Comparison of ENCODE assay signal across 23 mouse cellular contexts in genomic region chr13:9018974-9019587, GRCm38 (mm10). TPM values are rescaled to one million over a fixed set of nuclear protein-coding genes. Genes with fewer than 3 reads are reported as not detected.
A peak's percentile ranks its signal among the peaks of the same experiment; 100 is the strongest.
DNase-seq lines count a peak whose midpoint lies in the region; ATAC-seq and TF ChIP-seq lines count a peak whose summit lies in the region.
"Had no signal": no experiment of that assay in that cellular context is flagged by ENCODE, and none has a peak within 500 bp of the region (broad histone marks: within the 10 kb centered on the region; RNA-seq: fewer than 3 reads in every experiment).

No protein-coding gene starts in this region.

- no peak overlapping the region for H3K4me2 ChIP-seq in intestine, embryonic 16.5 days (ENCODE audit: low read depth, low read length)
- peak overlapping the region; percentile 41 for H3K4me2 ChIP-seq in liver, embryonic 15.5 days
- H3K4me2 ChIP-seq: embryonic facial prominence, embryonic 13.5 days; hindbrain, embryonic 12.5 days; limb, embryonic 12.5 days; midbrain, embryonic 11.5 days had no signal

- 61% methylated on average over 2 of the region's 2 CpGs for WGBS in intestine, embryonic 16.5 days
- 29% methylated on average over 2 of the region's 2 CpGs for WGBS in liver, embryonic 15.5 days (ENCODE audit: insufficient replicate concordance)

- no peak for TF ChIP-seq POLR2A in MEL (IDR thresholded peaks at IDR 0.05; ENCODE audit: control insufficient read depth in 1 of 2, insufficient read depth in 1 of 2, low read depth in 1 of 2, low read length in 2 of 2, poor library complexity in 1 of 2)

- H3K27ac ChIP-seq in MEL (ENCODE audit: control insufficient read depth, low read depth, low read length) = peak overlapping the region; percentile 87
- H3K27ac ChIP-seq in intestine, embryonic 16.5 days (ENCODE audit: low read length) = no peak overlapping the region
- H3K27ac ChIP-seq in liver, embryonic 15.5 days (replicated peaks) = peak overlapping the region; percentile 81
- H3K27ac ChIP-seq: embryonic facial prominence, embryonic 13.5 days; hindbrain, embryonic 12.5 days; limb, embryonic 12.5 days had no signal

- peak overlapping the region; percentile 29; the same call in 1 of the 2 replicates for H3K9ac ChIP-seq in MEL (ENCODE audit: control insufficient read depth, low read depth, low read length, poor library complexity, severe bottlenecking)
- H3K9ac ChIP-seq in intestine, embryonic 16.5 days (ENCODE audit: low read depth, low read length) = no peak overlapping the region
- H3K9ac ChIP-seq in liver, embryonic 15.5 days = no peak overlapping the region
- H3K9ac ChIP-seq: embryonic facial prominence, embryonic 13.5 days; forebrain, postnatal 0 days; hindbrain, embryonic 12.5 days; limb, embryonic 12.5 days had no signal

- peak; percentile 79 for DNase-seq in MEL (ENCODE audit: low read depth, low spot score)
- DNase-seq in c-Kit-positive CD71-positive TER-119-negative erythroid progenitor cells, embryonic 14.5 days (ENCODE audit: low read depth) = peak; percentile 62
- no peak for DNase-seq in lung, postnatal 14 days
- DNase-seq in retina, embryonic 14.5 days (ENCODE audit: low spot score) = no peak
- no peak for DNase-seq in cerebellum, postnatal 4 days (ENCODE audit: low spot score in 2 of 2)
- DNase-seq in lung, postnatal 36 days = no peak
- DNase-seq: adrenal gland, postnatal 14 days; cerebellum, adult 18-20 months; cerebellum, postnatal 14 days; embryo, embryonic 11 days; forebrain, postnatal 0 days; gastrocnemius, postnatal 25 days; heart, adult 18-20 months; kidney, adult 2 months; kidney, postnatal 10 days; lung, adult 2 months; right cerebral cortex, adult 18-20 months had no signal

- peak; percentile 57 to 58; a peak in 2 of 4 replicates for TF ChIP-seq EP300 in MEL (IDR thresholded peaks at IDR 0.05; ENCODE audit: low read depth in 1 of 2, low read length in 2 of 2)

- H3K9me3 ChIP-seq in MEL (replicated peaks; ENCODE audit: insufficient read depth, low read length) = no peaks in the 10 kb centered on the region
- H3K9me3 ChIP-seq in intestine, embryonic 16.5 days (ENCODE audit: control insufficient read depth, low read length) = no peaks in the 10 kb centered on the region; the same call in 1 of the 2 replicates
- no peaks in the 10 kb centered on the region; the same call in 1 of the 2 replicates for H3K9me3 ChIP-seq in liver, embryonic 15.5 days (replicated peaks)
- H3K9me3 ChIP-seq: embryonic facial prominence, embryonic 13.5 days; hindbrain, embryonic 12.5 days; limb, embryonic 12.5 days had no signal

- ATAC-seq in intestine, embryonic 16.5 days = 0 out of 2 replicates have a peak, but pooled peaks have one; percentile 43
- ATAC-seq in liver, embryonic 15.5 days (ENCODE audit: insufficient read depth) = peak; percentile 90
- ATAC-seq: forebrain, postnatal 0 days had no signal

- no peak overlapping the region for H3K4me3 ChIP-seq in MEL (ENCODE audit: control insufficient read depth in 1 of 2, insufficient read depth in 1 of 2, low read depth in 2 of 2, low read length in 2 of 2)
- H3K4me3 ChIP-seq in intestine, embryonic 16.5 days (ENCODE audit: low read length) = no peak overlapping the region
- no peak overlapping the region for H3K4me3 ChIP-seq in liver, embryonic 15.5 days (replicated peaks)
- H3K4me3 ChIP-seq: embryonic facial prominence, embryonic 13.5 days; hindbrain, embryonic 12.5 days; limb, embryonic 12.5 days had no signal

- H3K36me3 ChIP-seq in MEL (ENCODE audit: control insufficient read depth in 1 of 2, insufficient read depth in 2 of 2, low read length in 2 of 2) = peaks cover 0 to 42% of the 10 kb centered on the region in 2 experiments; a peak in 2 of 4 replicates
- H3K36me3 ChIP-seq in intestine, embryonic 16.5 days (ENCODE audit: control insufficient read depth, insufficient read depth, low read length) = no peaks in the 10 kb centered on the region
- H3K36me3 ChIP-seq in liver, embryonic 15.5 days (replicated peaks) = no peaks in the 10 kb centered on the region
- H3K36me3 ChIP-seq: embryonic facial prominence, embryonic 13.5 days; hindbrain, embryonic 12.5 days; limb, embryonic 12.5 days had no signal

- H3K79me2 ChIP-seq in MEL (ENCODE audit: control insufficient read depth, insufficient read depth, low read length, poor library complexity) = no peaks in the 10 kb centered on the region

- TF ChIP-seq CTCF in MEL (IDR thresholded peaks at IDR 0.05 in 2 of 3, conservative IDR thresholded peaks at IDR 0.05 in 1 of 3; ENCODE audit: control insufficient read depth in 1 of 3, insufficient read depth in 1 of 3, low read depth in 2 of 3, low read length in 3 of 3, poor library complexity in 1 of 3, severe bottlenecking in 1 of 3) = no peak

- peaks cover 14 to 38% of the 10 kb centered on the region in 2 experiments for H3K4me1 ChIP-seq in MEL (ENCODE audit: control insufficient read depth in 1 of 2, insufficient read depth in 2 of 2, low read length in 2 of 2)
- H3K4me1 ChIP-seq in intestine, embryonic 16.5 days (ENCODE audit: control insufficient read depth, insufficient read depth, low read length) = no peaks in the 10 kb centered on the region
- H3K4me1 ChIP-seq in liver, embryonic 15.5 days (replicated peaks) = peaks cover 70% of the 10 kb centered on the region
- H3K4me1 ChIP-seq: embryonic facial prominence, embryonic 13.5 days; hindbrain, embryonic 12.5 days had no signal

- no peak for TF ChIP-seq RAD21 in MEL (IDR thresholded peaks at IDR 0.05; ENCODE audit: low read depth, low read length)

- no peaks in the 10 kb centered on the region for H3K27me3 ChIP-seq in MEL (ENCODE audit: control insufficient read depth in 1 of 2, insufficient read depth in 2 of 2, low read length in 2 of 2)
- no peaks in the 10 kb centered on the region for H3K27me3 ChIP-seq in intestine, embryonic 16.5 days (replicated peaks; ENCODE audit: control insufficient read depth, insufficient read depth, low read length)
- H3K27me3 ChIP-seq in liver, embryonic 15.5 days = no peaks in the 10 kb centered on the region
- H3K27me3 ChIP-seq: embryonic facial prominence, embryonic 13.5 days; hindbrain, embryonic 12.5 days; limb, embryonic 12.5 days had no signal

TF ChIP-seq in MEL, 35 proteins besides CTCF, POLR2A, EP300 and RAD21:
- TF ChIP-seq ETS1 (IDR thresholded peaks at IDR 0.05; ENCODE audit: low read depth, low read length) (peak; percentile 73; the same call in 1 of the 2 replicates), ELF1 (IDR thresholded peaks at IDR 0.05; ENCODE audit: low read depth, low read length) (no peak), MAX (IDR thresholded peaks at IDR 0.05; ENCODE audit: low read length) (peak; percentile 57), UBTF (IDR thresholded peaks at IDR 0.05; ENCODE audit: borderline replicate concordance, insufficient read depth, low read depth, low read length) (no peak), JUND (IDR thresholded peaks at IDR 0.05; ENCODE audit: low read depth, low read length) (no peak), GABPA (IDR thresholded peaks at IDR 0.05; ENCODE audit: low read depth, low read length) (no peak), MAFK (IDR thresholded peaks at IDR 0.05; ENCODE audit: borderline replicate concordance, low read depth, low read length) (peak; percentile 18; the same call in 1 of the 2 replicates), ZNF384 (IDR thresholded peaks at IDR 0.05; ENCODE audit: low read depth, low read length) (peak; percentile 72), MAZ (IDR thresholded peaks at IDR 0.05; ENCODE audit: low read depth, low read length) (no peak), NELFE (IDR thresholded peaks at IDR 0.05; ENCODE audit: low read depth, low read length) (no peak), MEF2A (IDR thresholded peaks at IDR 0.05; ENCODE audit: extremely low read depth, insufficient replicate concordance, low read depth, low read length, poor library complexity, severe bottlenecking) (no peak), USF1 (IDR thresholded peaks at IDR 0.05; ENCODE audit: low read depth, low read length) (no peak), SIN3A (IDR thresholded peaks at IDR 0.05; ENCODE audit: low read length) (0 out of 2 replicates have a peak, but pooled peaks have one; percentile 3), SMC3 (IDR thresholded peaks at IDR 0.05; ENCODE audit: low read depth, low read length) (no peak), ZKSCAN1 (IDR thresholded peaks at IDR 0.05; ENCODE audit: low read depth, low read length) (no peak), TCF12 (IDR thresholded peaks at IDR 0.05; ENCODE audit: low read depth, low read length) (no peak), E2F4 (IDR thresholded peaks at IDR 0.05; ENCODE audit: borderline replicate concordance, low read depth, low read length) (no peak), GATA1 (IDR thresholded peaks at IDR 0.05; ENCODE audit: low read depth, low read length) (peak; percentile 77)

RNA-seq across cellular contexts. Expression of gene Gtpbp4, which starts 23.2 kb away (rescaled TPM):
- total RNA-seq in MEL (2012; rRNA removed) = 154 and 162 TPM in 2 replicates
- polyA plus RNA-seq in MEL (2012; ENCODE audit: insufficient read depth in 1 of 2, insufficient read length in 2 of 2, low read depth in 1 of 2, low replicate concordance in 2 of 2, missing spikeins in 1 of 2) = 100 to 1,000 TPM; 121 to 172 TPM
- 59.2 and 72.4 TPM in 2 replicates for polyA plus RNA-seq in intestine, embryonic 16.5 days (2015; fragmentation: Nextera tagmentation; extraction: Ambion mirVana)
- polyA plus RNA-seq in liver, embryonic 15.5 days (2015; fragmentation: Nextera tagmentation; extraction: Ambion mirVana) = 34.9 and 35.9 TPM in 2 replicates

Comparison
In these comparisons a context has a peak if more than half of its experiments do, and no peak if none do; other contexts are left out.
1. DNase-seq: peak in MEL (single experiment) and c-Kit-positive CD71-positive TER-119-negative erythroid progenitor cells, embryonic 14.5 days (single experiment); none in lung, postnatal 14 days (single experiment), retina, embryonic 14.5 days (single experiment), cerebellum, postnatal 4 days (0 of 2) and lung, postnatal 36 days (single experiment).